Mouse (Mus musculus) forebrain, embryonic 14.5 days (tissue): ENCODE measurements around the gene Gdf15. TPM values are rescaled to one million over a fixed set of nuclear protein-coding genes. Genes with fewer than 3 reads are reported as not detected.
A peak's percentile ranks its signal among the peaks of the same experiment; 100 is the strongest.

Experiments
- ATAC-seq: fragments of 200-750 bp; cut with Nextera tagmentation; 2 replicates; pipeline ENCODE4 v1.8.0; 2017; ENCODE audit warnings: mild to moderate bottlenecking, moderate library complexity
- DNase-seq: peaks from one replicate; pipeline ENCODE4 v3.0.0-alpha.2; 2015; ENCODE audit warnings: low spot score
- H3K27ac ChIP-seq: fragments of 300-500 bp; sonication (generic); 2 replicates; pipeline ENCODE4 v1.5.1; 2014; ENCODE audit warnings: low read depth, mild to moderate bottlenecking, control low read depth, low read length, moderate library complexity
- H3K27me3 ChIP-seq: fragments of 300-500 bp; sonication (generic); replicated peaks from 2 replicates; pipeline ENCODE4 v1.6.1; 2014; ENCODE audit warnings: low read length, control low read depth, mixed read lengths; ENCODE audit not compliant: control insufficient read depth, insufficient read depth
- H3K36me3 ChIP-seq: fragments of 300-500 bp; sonication (generic); 2 replicates; pipeline ENCODE4 v1.6.1; 2014; ENCODE audit warnings: low read length, control low read depth; ENCODE audit not compliant: control insufficient read depth, insufficient read depth
- H3K4me1 ChIP-seq: fragments of 300-500 bp; sonication (generic); 2 replicates; pipeline ENCODE4 v1.6.1; 2014; ENCODE audit warnings: antibody characterized with exemption, low read length, control low read depth; ENCODE audit not compliant: control insufficient read depth, insufficient read depth
- H3K4me2 ChIP-seq: fragments of 300-500 bp; sonication (generic); 2 replicates; pipeline ENCODE4 v1.6.1; 2014; ENCODE audit warnings: mild to moderate bottlenecking, control low read depth, low read length
- H3K4me3 ChIP-seq: fragments of 300-500 bp; sonication (generic); 2 replicates; pipeline ENCODE4 v1.5.1; 2014; ENCODE audit warnings: low read depth, low read length, control low read depth
- H3K9ac ChIP-seq: fragments of 300-500 bp; sonication (generic); 2 replicates; pipeline ENCODE4 v1.6.1; 2014; ENCODE audit warnings: mild to moderate bottlenecking, low read length, control low read depth, moderate library complexity
- H3K9me3 ChIP-seq: fragments of 300-500 bp; sonication (generic); replicated peaks from 2 replicates; pipeline ENCODE4 v1.6.1; 2016; ENCODE audit warnings: low read length, control low read depth, mixed read lengths; ENCODE audit not compliant: control insufficient read depth
- WGBS: fragments of 180-500 bp; shearing (Covaris S2); extraction: QIAGEN DNeasy Blood & Tissue Kit; methylation state at CpG from one replicate; pipeline ENCODE4 v1.1.7; 2014; 5-methylcytosine and 5-hydroxymethylcytosine counted together
- polyA plus RNA-seq: library from polyadenylated mRNA; unstranded; fragments of >200 nt; fragmentation: Nextera tagmentation; extraction: Ambion mirVana; gene quantifications from 2 replicates; pipeline ENCODE4 v1.2.1, GENCODE M21; 2014

Gene Gdf15
- polyA plus RNA-seq, 1 experiment from 2014 or later, result 0.20 TPM

- 3% methylated on average over 63 of the region's 84 CpGs for WGBS
- H3K27me3 ChIP-seq, result peaks cover 4% of the 10 kb centered on the region; the same call in 1 of the 2 replicates
- peak overlapping the region; percentile 44; the same call in 1 of the 2 replicates for H3K27ac ChIP-seq
- H3K9me3 ChIP-seq, result no peaks in the 10 kb centered on the region
- peak overlapping the region; percentile 92 for H3K9ac ChIP-seq
- no peaks in the 10 kb centered on the region for H3K36me3 ChIP-seq
- DNase-seq, result peak; percentile 68
- 0 out of 2 replicates have a peak, but pooled peaks have one; percentile 7 for ATAC-seq
- peak overlapping the region; percentile 77 for H3K4me3 ChIP-seq
- H3K4me2 ChIP-seq, result peak overlapping the region; percentile 85
- peaks cover 34% of the 10 kb centered on the region for H3K4me1 ChIP-seq
These were observed 24.1 kb downstream of the Gdf15 start for GRCm38 (mm10) chr8:70607898-70608748.

DNA sequence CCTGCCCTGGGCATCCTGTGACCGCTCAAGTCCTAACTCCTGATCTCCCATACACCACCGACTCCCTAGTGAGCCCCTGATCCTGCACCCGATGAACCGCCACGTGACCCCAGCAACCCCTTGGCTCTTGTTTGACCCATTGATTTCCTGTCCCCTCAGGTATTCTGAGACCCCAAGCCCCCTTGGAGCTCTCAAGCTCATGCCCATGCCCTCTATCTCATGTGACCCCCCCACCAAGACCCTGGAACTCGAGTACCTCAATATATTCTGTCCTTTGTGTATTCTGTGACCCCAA lies 24.7 kb downstream of the Gdf15 start:
- H3K4me2 ChIP-seq, result peak overlapping the region; percentile 85
- H3K4me1 ChIP-seq, result peaks cover 34% of the 10 kb centered on the region
- 30% methylated on average over 6 of the region's 6 CpGs for WGBS
- peak overlapping the region; percentile 92 for H3K9ac ChIP-seq
- no peak for DNase-seq
- no peak for ATAC-seq
- H3K36me3 ChIP-seq, result peaks cover 4% of the 10 kb centered on the region; the same call in 1 of the 2 replicates
- H3K27me3 ChIP-seq, result peaks cover 4% of the 10 kb centered on the region; the same call in 1 of the 2 replicates
- H3K27ac ChIP-seq, result peak overlapping the region; percentile 44; the same call in 1 of the 2 replicates
- peak overlapping the region; percentile 77 for H3K4me3 ChIP-seq
- no peaks in the 10 kb centered on the region for H3K9me3 ChIP-seq

- H3K4me1 ChIP-seq, result peaks cover 34% of the 10 kb centered on the region
- H3K9ac ChIP-seq, result peak overlapping the region; percentile 92
- H3K9me3 ChIP-seq, result no peaks in the 10 kb centered on the region
- ATAC-seq (no peak), DNase-seq (no peak)
- no peak overlapping the region for H3K27ac ChIP-seq
- peaks cover 4% of the 10 kb centered on the region; the same call in 1 of the 2 replicates for H3K36me3 ChIP-seq
- peaks cover 4% of the 10 kb centered on the region; the same call in 1 of the 2 replicates for H3K27me3 ChIP-seq
- H3K4me3 ChIP-seq, result peak overlapping the region; percentile 77
- H3K4me2 ChIP-seq, result peak overlapping the region; percentile 85
- 72% methylated on average over 18 of the region's 18 CpGs for WGBS
These were observed 25.3 kb downstream of the Gdf15 start for GRCm38 (mm10) chr8:70606780-70607602.

DNA sequence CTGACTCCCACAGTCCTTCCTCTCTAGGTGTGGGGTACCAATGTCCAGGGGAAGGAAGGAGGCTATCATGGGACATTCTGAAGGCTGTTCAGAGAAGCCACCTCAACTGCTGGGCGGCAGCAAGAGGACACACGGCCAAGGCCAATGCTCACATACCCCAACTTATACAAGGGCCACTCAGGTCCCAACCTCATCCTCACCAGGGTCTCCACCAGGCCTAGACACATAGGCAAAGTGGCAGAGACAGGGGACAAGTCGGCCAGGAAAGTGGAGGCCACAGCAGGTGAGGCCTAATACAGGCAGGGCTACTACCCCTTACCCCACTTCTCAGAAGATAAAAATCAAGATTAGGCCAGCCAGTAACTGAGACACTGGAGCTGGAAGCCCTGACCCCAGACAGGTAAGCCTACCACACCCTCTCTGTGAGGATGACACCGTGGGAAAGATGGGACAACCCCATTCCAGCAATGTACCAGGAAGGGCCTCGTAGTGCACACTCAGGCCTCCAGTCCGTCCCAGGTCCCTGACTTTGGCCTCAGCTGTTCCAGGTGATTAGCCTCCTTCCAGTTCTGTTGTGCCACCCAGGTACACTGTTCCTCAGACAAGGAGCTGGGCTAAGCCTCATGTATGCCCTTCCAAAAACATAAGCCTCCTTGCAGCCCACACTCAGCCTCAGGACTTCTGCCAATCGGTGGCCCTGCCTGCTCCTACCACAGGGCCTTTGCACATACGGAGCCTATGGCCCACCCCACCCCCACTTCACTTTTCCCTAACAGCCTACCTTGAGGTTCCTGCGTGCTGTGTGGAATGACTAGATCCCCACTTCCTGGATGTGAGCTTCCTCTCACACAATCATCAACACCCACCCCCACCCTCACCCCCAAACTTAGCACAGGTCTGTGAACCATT lies 26.1 kb downstream of the Gdf15 start:
- DNase-seq (no peak), ATAC-seq (no peak)
- H3K9me3 ChIP-seq, result no peaks in the 10 kb centered on the region
- peaks cover 2% of the 10 kb centered on the region; the same call in 1 of the 2 replicates for H3K27me3 ChIP-seq
- 94% methylated on average over 9 of the region's 9 CpGs for WGBS
- peaks cover 38% of the 10 kb centered on the region for H3K4me1 ChIP-seq
- no peak overlapping the region for H3K4me3 ChIP-seq
- no peak overlapping the region for H3K27ac ChIP-seq
- H3K4me2 ChIP-seq, result no peak overlapping the region
- H3K9ac ChIP-seq, result no peak overlapping the region
- peaks cover 4% of the 10 kb centered on the region; the same call in 1 of the 2 replicates for H3K36me3 ChIP-seq

DNA sequence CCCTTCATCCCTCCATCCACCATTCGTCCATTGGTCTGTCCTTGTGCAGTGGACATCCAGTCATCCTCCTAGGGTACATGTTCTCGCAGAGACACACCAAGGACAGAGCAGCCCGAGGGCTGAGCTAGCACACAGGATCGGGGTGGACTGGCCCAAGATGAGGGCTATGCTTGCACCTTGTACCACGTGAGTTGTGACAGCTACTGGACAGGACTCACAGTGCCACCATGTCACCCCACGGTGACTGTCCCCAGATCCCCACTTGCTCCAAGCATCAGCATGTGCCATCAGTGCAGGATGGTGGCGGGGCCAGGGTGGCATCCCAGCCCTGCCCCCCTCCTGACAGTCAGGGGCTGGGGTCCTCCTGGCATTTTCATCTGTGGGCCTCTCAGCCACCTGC lies 27.7 kb downstream of the Gdf15 start:
- ATAC-seq (no peak), DNase-seq (no peak)
- H3K27me3 ChIP-seq, result no peaks in the 10 kb centered on the region
- H3K36me3 ChIP-seq, result peaks cover 4% of the 10 kb centered on the region; the same call in 1 of the 2 replicates
- H3K9me3 ChIP-seq, result no peaks in the 10 kb centered on the region
- H3K27ac ChIP-seq, result no peak overlapping the region
- WGBS, result 91% methylated on average over 7 of the region's 7 CpGs
- H3K4me2 ChIP-seq, result no peak overlapping the region
- no peak overlapping the region for H3K4me3 ChIP-seq
- H3K9ac ChIP-seq, result no peak overlapping the region
- peaks cover 37% of the 10 kb centered on the region for H3K4me1 ChIP-seq

DNA sequence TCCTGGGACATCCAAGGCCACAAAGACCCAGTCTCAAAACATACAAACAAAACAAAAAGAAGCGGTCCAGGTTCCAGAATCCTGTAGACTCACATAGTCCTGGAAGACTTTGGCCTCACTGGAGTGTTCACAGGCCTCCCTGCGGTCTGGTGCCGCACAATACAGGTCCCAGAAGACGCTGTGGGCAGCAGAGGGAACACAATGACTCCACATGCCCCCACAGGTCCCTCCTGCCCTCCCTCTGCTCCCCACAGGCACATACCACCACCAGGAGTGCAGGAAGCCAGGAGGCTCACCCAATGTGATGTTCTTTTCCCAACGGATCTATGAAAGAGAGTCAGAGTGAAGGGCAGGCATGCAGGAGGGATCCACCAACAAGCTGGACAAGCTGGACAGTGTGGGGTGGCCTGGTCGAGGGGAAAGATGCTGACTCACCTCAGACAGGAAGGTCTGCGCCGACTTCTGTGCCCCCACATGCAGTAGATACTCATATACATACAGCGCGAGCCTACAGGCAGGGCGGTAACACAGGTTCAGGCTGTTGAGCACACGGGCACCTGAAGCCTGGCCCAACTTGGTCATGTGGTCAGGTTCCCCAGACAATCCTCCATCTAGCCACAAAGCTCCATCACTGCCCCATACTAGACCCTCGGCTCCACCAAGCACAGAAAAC lies 30.0 kb downstream of the Gdf15 start:
- no peak overlapping the region for H3K9ac ChIP-seq
- no peak overlapping the region for H3K27ac ChIP-seq
- no peaks in the 10 kb centered on the region for H3K27me3 ChIP-seq
- ATAC-seq (no peak), DNase-seq (no peak)
- 94% methylated on average over 13 of the region's 13 CpGs for WGBS
- H3K4me3 ChIP-seq, result no peak overlapping the region
- H3K36me3 ChIP-seq, result peaks cover 6% of the 10 kb centered on the region; the same call in 1 of the 2 replicates
- H3K4me2 ChIP-seq, result no peak overlapping the region
- peaks cover 37% of the 10 kb centered on the region for H3K4me1 ChIP-seq
- H3K9me3 ChIP-seq, result no peaks in the 10 kb centered on the region

DNA sequence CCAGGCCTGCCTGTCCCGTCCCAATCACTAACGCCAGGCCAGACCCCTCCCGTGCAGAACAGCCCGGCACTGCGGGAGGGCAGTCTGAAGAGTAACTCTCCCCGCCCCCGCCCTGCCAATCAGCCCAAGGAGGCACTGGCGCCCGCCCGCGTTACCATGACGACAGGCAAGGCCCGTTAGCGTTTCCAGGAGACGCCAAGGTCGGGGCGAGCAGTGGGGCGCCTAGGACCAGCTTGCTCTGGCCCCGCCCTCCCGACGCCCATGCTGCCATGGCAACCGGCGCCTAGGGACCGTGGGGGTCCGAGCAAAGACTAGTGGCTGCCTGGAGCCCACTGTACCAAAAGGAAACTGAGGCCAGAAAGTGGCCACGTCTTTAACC lies 31.0 kb downstream of the Gdf15 start:
- H3K4me3 ChIP-seq, result 0 out of 2 replicates have a peak overlapping the region, but pooled peaks have one; percentile 8
- peaks cover 32% of the 10 kb centered on the region for H3K4me1 ChIP-seq
- no peak overlapping the region for H3K9ac ChIP-seq
- H3K4me2 ChIP-seq, result peak overlapping the region; percentile 47
- H3K36me3 ChIP-seq, result peaks cover 14% of the 10 kb centered on the region; the same call in 1 of the 2 replicates
- no peaks in the 10 kb centered on the region for H3K27me3 ChIP-seq
- peak; percentile 70 for ATAC-seq
- H3K27ac ChIP-seq, result peak overlapping the region; percentile 85
- under 1% methylated on average over 25 of the region's 26 CpGs for WGBS
- no peaks in the 10 kb centered on the region for H3K9me3 ChIP-seq
- DNase-seq, result peak; percentile 96
